Mouse (Mus musculus): ENCODE measurements around the gene Cop1. TPM values are rescaled to one million over a fixed set of nuclear protein-coding genes. Genes with fewer than 3 reads are reported as not detected.

The Cop1 gene
- polyA plus RNA-seq, 3 experiments from 2014 or later = 12.5 to 24.0 (median 16.3) TPM

GRCm38 (mm10) chr1:159290859-159291258, 58.7 kb downstream of the Cop1 start:
- no peak for ATAC-seq

DNA sequence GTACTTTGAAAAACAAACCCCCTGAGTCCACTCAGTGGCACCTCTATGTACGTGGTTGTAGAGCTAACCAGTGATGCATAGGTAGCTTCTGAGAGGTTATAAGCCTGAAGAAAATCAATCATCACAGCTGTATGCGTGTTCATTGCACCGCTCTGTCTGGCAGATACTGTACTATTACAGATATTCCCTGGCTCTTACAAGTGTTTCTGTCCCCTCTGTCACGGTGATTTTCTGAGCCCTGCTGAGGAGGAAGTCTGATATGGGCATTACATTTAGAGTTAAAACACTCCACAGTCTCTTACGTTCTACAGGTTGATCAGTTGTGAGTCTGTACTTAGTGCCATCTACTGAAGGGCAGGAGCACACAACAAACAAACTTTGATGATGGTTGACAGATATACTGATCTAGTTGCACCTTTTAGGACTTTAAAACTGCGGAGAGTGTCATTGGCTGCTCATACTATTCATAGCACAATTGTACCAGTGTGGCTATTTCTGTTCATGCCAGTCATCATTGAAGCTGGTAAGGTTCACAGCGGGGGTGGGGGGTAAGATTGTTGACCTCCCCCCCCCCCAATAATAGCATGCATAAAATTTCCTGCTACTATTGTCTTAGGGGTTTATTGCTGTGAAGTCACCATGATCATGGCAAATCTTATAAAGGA, 69.4 kb downstream of the Cop1 start:
- no peak for ATAC-seq

DNA sequence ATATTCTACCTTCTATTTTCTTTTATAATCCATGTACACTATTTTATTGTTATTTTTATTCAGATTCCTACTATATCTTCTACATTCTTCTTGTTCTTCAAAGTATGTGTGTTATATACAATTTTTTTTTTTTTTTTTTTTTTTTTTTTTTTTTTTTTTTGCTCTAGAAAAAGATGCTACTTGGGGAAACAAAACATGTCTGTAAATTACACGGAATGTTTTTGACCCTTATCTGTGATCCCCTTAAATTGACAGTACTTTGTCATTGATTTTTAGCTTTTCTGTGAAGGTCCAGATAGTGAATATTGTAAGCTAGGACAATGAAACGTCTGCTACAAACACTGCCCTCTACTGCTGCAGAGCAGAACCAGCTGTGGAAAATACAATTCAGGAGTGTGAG, 81.5 kb downstream of the Cop1 start:
- no peak for ATAC-seq

GRCm38 (mm10) chr1:159322586-159322985, 90.5 kb downstream of the Cop1 start:
- no peak for ATAC-seq

DNA sequence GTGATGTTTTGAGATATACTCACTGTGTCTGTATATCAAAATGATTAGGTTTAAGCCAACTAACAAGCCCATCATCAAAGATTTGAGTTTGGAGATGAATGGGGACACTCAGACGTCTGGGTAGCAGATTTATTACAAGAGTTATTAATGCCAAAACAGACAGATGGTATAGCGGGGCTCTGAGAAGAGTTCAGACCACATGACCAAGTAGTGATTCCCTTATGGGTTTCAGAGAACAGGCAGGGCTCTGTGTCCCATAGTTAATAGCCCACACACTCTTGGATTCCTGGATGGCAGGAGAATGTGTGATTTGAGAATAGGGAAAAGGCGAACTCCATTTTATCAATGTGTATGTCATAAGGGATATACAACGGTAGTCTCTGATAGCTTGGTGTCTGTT, 98.9 kb downstream of the Cop1 start:
- ATAC-seq = no peak

DNA sequence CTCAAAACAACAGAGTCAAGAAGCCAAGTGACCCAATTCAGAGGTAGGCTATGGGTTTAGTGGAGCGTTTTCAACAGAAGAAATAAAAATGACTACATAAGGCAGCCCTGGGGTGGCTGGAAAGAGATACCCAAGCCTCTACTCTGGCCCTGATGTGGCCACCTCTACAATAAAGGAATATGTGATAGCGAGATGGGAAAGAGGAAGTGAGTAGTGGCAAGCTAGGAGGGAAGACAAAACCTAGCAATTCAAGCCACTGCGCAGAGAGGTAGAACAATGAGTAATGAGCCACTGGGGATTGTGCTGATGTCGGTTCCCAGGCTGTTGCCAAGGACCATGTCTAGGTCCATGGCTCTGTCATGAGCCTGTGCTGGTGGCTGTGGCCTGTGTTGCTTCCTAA, 102.0 kb downstream of the Cop1 start:
- ATAC-seq = no peak

GRCm38 (mm10) chr1:159342355-159342754, 110.2 kb downstream of the Cop1 start:
- no peak for ATAC-seq

DNA sequence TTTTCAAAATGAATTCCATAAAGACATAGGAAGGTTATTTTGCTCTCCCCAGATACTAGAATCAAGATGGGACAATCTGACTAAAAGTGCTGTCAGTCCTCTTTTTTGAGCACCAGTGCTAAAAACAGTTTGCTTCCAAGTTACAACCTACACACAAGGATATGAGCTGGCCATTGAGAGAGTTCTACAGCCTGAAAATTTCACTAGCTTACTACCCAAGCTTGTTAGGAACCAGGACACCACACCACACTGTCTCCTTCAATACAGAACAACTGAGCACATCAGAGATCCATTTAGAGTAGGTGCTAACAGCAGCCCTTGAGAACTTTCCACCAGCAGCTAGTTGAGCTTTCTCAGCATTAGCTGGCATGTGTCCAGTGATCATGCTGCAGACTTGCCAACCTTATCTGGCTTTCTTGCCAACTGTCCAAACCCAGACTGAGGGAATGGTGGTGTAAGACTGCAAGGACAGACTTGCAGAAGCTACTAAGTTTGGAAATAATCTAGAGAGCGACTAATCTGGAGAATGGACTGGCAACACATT, 123.0 kb downstream of the Cop1 start:
- ATAC-seq = no peak

GRCm38 (mm10) chr1:159358713-159359112, 126.6 kb downstream of the Cop1 start:
- ATAC-seq = no peak

- ATAC-seq = no peak
Observed at GRCm38 (mm10) chr1:159371881-159372390, 139.8 kb downstream of the Cop1 start.

DNA sequence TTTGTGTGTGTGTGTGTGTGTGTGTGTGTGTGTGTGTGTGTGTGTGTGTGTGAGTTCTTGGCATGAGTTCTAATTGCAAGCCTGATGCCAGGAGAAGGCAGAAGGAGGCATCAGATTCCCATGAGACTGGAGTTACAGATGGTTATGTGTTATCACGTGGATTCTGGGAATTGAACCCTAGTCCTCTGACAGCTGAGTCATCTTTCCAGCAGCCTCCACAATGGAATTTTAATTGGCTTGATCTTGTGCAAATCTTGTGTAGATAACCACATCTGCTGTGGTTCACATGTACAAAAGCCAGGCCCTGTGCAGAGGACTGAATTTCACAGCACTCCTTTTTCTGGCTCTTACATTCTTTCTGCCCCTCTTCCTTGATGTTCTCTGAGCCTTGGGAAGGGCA, 150.1 kb downstream of the Cop1 start:
- ATAC-seq = no peak

- no peak for ATAC-seq
Observed at GRCm38 (mm10) chr1:159382916-159383315, 150.8 kb downstream of the Cop1 start.

- no peak for ATAC-seq
Observed at GRCm38 (mm10) chr1:159386458-159386857, 154.3 kb downstream of the Cop1 start.

- no peak for ATAC-seq
Observed at GRCm38 (mm10) chr1:159388565-159389024, 156.5 kb downstream of the Cop1 start.

DNA sequence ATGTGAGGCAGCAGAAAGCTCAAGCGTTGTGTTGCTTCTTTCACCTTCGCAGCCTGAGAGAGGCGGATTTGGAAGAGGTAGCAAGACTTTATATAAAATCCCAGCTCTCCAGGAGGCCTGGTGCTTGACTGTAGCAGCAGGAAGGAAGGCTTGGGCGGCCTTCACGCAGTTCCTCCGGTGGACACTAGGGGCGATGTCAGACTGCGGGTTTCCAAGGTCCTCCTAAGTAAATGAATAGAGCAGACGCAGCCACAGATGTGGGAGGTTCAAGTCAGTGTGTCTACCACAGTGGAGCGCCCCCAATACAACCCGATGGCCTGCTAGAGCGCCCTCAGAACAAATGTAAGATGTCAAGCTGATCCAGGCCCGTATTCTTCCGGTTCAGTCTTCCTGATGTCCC, 157.9 kb downstream of the Cop1 start:
- ATAC-seq = no peak

- ATAC-seq = no peak
Observed at GRCm38 (mm10) chr1:159392667-159393066, 160.5 kb downstream of the Cop1 start.

GRCm38 (mm10) chr1:159393070-159393699, 161.1 kb downstream of the Cop1 start:
- no peak for ATAC-seq

DNA sequence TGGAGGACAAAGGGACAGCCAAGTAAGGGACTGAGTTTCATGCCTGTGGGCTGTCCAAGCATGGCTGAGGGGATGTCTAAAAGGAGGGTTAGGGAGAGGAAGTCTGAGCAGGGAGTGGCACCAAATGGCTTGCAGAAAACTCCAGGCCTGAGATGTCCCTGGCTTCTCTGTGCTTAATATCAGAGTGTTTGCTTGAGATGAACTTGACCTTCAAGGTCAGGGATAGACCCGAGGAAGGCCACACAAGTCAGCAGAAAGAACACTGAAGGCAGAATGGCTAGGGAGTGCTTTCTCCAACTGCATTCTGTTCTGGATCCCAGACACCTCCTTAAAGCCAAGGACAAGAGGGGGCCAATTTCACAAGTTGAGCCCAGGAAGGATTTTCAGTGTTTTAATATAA, 161.8 kb downstream of the Cop1 start:
- no peak for ATAC-seq

DNA sequence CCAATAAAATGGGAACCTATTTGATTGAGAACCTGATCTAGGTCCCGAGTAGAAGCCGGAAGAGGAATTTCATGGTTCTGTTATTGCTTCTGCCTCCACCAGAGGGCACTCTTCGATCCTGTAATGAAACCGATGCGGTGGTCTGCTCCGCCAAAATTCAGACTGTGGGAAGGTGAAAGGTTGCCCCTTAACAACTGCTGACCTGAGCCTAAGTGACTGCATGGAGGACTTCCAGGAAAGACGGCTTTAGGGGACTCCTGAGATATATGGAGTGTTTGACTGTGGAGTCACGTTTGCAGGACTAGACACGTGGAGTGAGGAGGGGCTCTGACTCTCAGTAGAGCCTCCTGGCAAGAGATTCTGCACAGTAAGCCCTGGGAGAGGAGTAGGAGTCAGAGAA, 164.4 kb downstream of the Cop1 start:
- ATAC-seq = no peak
